ENCODE assay signal across 1 mouse cellular context in the genomic region with DNA sequence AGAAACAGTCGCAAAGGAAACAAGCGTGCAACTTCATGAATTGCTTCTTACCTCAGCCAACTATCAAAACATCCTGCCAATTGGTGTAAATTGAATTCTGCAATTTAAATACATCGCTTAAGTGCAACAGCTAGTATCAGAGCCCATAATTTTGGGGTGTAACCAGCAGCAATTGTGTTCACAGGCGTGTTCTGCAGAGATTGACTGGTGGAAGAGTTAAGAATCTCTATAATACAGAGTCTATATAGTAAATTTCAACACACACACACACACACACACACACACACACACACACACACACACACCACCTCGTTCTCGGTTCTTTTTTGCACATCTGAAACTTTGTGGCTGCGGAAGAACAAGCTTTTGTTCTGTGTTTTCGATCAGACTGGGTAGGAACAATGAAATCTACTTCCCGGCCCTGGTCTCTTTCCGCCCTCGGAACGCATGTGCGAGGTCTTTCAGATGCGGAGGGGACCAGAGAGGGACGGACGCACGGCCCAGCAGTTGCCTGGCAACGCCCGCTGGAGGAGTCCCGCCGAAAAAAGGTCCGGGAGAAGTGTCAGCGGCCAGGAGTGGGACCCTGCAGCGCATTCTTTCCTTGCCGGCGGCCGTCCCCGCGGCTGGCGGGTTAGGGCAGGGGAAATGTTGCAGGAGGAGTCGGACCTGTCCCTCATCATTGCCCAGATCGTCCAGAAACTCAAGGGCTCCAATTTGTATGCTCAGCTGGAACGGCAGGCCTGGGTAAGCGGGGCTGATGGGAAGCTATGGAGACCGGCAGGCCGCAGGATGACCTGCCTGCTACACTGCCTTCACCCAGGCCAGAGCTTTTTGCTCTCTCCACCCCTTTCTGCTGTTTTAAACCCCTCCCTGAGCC.
TF ChIP-seq lines count a peak whose summit lies in the region.

A gene (plus strand): TSS at position 492 of the 877 bp plus-strand sequence.

TF ChIP-seq in CH12.LX, 34 proteins besides CTCF, POLR2A, EP300 and RAD21:
- TF ChIP-seq MXI1 (IDR thresholded peaks at IDR 0.05; ENCODE audit: low read depth, low read length) (peak; percentile 96), IRF4 (IDR thresholded peaks at IDR 0.05; ENCODE audit: low read depth, low read length) (peak; percentile 78), JUND (conservative IDR thresholded peaks at IDR 0.05; ENCODE audit: low read depth, low read length) (no peak), SMC3 (IDR thresholded peaks at IDR 0.05; ENCODE audit: low read depth, low read length) (no peak), POLR2AphosphoS2 (IDR thresholded peaks at IDR 0.05; ENCODE audit: low read depth, low read length) (no peak), MEF2A (IDR thresholded peaks at IDR 0.05; ENCODE audit: borderline replicate concordance, low read depth, low read length) (peak; percentile 44; the same call in 1 of the 2 replicates), GABPA (IDR thresholded peaks at IDR 0.05; ENCODE audit: insufficient replicate concordance, low read depth, low read length) (no peak; the same call in 1 of the 2 replicates), PAX5 (IDR thresholded peaks at IDR 0.05; ENCODE audit: low read length) (no peak), MAZ (IDR thresholded peaks at IDR 0.05; ENCODE audit: low read depth, low read length) (no peak), ETS1 (conservative IDR thresholded peaks at IDR 0.05; ENCODE audit: low read depth, low read length) (no peak), KAT2A (IDR thresholded peaks at IDR 0.05; ENCODE audit: insufficient replicate concordance, low read length) (peak; percentile 64; the same call in 1 of the 2 replicates), ELF1 (IDR thresholded peaks at IDR 0.05; ENCODE audit: low read depth, low read length) (peak; percentile 81), ZNF384 (IDR thresholded peaks at IDR 0.05; ENCODE audit: low read depth, low read length) (no peak), HCFC1 (IDR thresholded peaks at IDR 0.05; ENCODE audit: low read depth, low read length) (peak; percentile 91), MAX (IDR thresholded peaks at IDR 0.05; ENCODE audit: low read length) (peak; percentile 14; the same call in 1 of the 2 replicates), TCF12 (IDR thresholded peaks at IDR 0.05; ENCODE audit: low read depth, low read length) (peak; percentile 79), CHD2 (IDR thresholded peaks at IDR 0.05; ENCODE audit: low read length) (no peak), MYC (IDR thresholded peaks at IDR 0.05; ENCODE audit: low read depth, low read length) (no peak), MAFK (IDR thresholded peaks at IDR 0.05; ENCODE audit: insufficient replicate concordance, low read length) (no peak), JUN (IDR thresholded peaks at IDR 0.05; ENCODE audit: insufficient read depth, low read depth, low read length) (no peak), TBP (conservative IDR thresholded peaks at IDR 0.05; ENCODE audit: low read depth, low read length) (no peak), NELFE (IDR thresholded peaks at IDR 0.05; ENCODE audit: low read depth, low read length) (peak; percentile 44; the same call in 1 of the 2 replicates), E2F4 (IDR thresholded peaks at IDR 0.05; ENCODE audit: insufficient replicate concordance, low read depth, low read length) (no peak), UBTF (IDR thresholded peaks at IDR 0.05; ENCODE audit: low read depth, low read length) (no peak), ZMIZ1 (IDR thresholded peaks at IDR 0.05; ENCODE audit: low read depth, low read length) (no peak), ZC3H11A (IDR thresholded peaks at IDR 0.05; ENCODE audit: low read depth, low read length) (no peak), ZKSCAN1 (IDR thresholded peaks at IDR 0.05; ENCODE audit: borderline replicate concordance, low read depth, low read length) (no peak), SIN3A (IDR thresholded peaks at IDR 0.05; ENCODE audit: low read length) (peak; percentile 98), CHD1 (IDR thresholded peaks at IDR 0.05; ENCODE audit: low read depth, low read length) (no peak), USF2 (conservative IDR thresholded peaks at IDR 0.05; ENCODE audit: low read depth, low read length) (no peak), USF1 (IDR thresholded peaks at IDR 0.05; ENCODE audit: low read depth, low read length) (no peak), NRF1 (IDR thresholded peaks at IDR 0.05; ENCODE audit: low read depth, low read length) (peak; percentile 51), RCOR1 (conservative IDR thresholded peaks at IDR 0.05; ENCODE audit: low read depth, low read length) (no peak), BHLHE40 (IDR thresholded peaks at IDR 0.05; ENCODE audit: low read depth, low read length) (no peak)
